Mouse (Mus musculus) heart, postnatal 10 days (tissue): ENCODE data around the gene Tcl1b5. TPM values are rescaled to one million over a fixed set of nuclear protein-coding genes. Genes with fewer than 3 reads are reported as not detected.

ENCODE experiments used
- DNase-seq, 2 experiments: peaks; one replicate each; pipeline ENCODE4 v3.0.0; 2021
- intact Hi-C: fragments of 180-260 bp; cut with DNase I; formaldehyde crosslinking; loops from one replicate; pipeline ENCODE4 v1.15.1; 2025
- total RNA-seq, 2 experiments: library from RNA; stranded (reverse); gene quantifications; 2 replicates each; pipeline ENCODE4 v1.2.3; 2021

Gene Tcl1b5
- total RNA-seq, 2 experiments from 2014 or later = not detected

DNA sequence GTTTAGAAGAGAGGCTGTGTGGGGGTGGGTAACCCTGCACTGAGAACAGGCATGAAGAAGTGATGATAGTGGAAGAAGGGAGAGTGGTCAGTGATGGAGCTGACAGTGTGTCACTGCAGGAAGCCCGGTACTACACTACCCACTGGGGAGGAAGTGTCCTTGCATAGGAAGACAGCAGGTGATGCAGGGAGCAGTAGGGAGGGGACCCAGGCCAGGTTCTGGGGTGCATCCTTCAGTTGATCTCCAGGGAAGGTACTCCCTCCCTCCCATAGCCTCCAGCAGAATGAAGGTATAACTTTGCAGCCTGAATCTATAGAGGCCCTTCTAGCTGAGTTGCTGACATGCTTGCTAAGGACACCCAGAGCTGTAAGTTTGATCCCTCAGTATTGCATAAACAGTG, 30.9 kb downstream of the Tcl1b5 start:
- DNase-seq = no peak

GRCm38 (mm10) chr12:105208441-105208840, 32.3 kb downstream of the Tcl1b5 start:
- no peak for DNase-seq
- intact Hi-C loops = no loop called here

More for the DNA sequence above, 30.9 kb downstream of the Tcl1b5 start:
- intact Hi-C loops = no loop called here

GRCm38 (mm10) chr12:105209231-105209630, 33.1 kb downstream of the Tcl1b5 start:
- DNase-seq = no peak

GRCm38 (mm10) chr12:105217101-105217760, 41.1 kb downstream of the Tcl1b5 start:
- no peak for DNase-seq
- intact Hi-C loops = no loop called here

More at GRCm38 (mm10) chr12:105209231-105209630, 33.1 kb downstream of the Tcl1b5 start:
- intact Hi-C loops = no loop called here

- DNase-seq = no peak
- intact Hi-C loops = no loop called here
Measured at GRCm38 (mm10) chr12:105222601-105223319, 46.6 kb downstream of the Tcl1b5 start, which contains the start of gene Tcl1. Tcl1 (minus strand) TSS chr12:105222793.

DNA sequence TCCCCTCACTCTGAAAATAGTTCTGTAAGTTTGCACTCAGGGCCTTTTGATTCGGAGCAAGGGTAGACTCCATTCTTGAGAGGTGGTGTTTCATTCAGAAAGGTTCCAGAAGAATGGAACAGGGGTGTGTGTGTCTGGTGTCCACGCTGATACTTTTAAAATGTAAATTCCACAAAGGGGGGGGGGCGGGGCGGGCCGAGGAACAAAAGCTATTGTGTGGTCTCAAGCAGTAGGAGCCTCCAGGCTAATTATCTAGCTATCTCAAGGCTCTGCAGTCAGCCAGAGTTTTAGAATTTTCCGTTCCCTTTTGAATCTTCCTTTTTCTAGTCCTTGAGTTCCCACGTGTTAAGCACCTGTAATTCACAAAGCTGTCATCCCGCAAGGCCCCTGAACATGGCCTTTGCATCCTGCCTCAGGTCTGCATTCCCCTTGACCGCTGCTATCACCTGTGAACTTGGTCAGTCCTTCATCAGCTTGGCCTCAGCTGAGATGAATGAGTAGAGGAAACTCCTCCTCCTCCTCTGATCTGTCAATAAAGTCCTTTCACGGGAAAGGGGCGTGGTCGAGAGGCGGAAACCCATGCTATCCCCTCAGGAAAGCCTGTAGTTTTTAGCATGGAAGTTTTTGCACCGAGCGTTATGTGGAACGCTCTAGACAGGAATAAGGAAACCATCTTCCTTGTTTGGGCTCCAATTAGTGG, 48.6 kb downstream of the Tcl1b5 start:
- intact Hi-C loops = no loop called here
- no peak for DNase-seq

Other genes starting within 250 kb of the Tcl1b5 start
- 1 to 10 TPM; 6.1 to 6.4 TPM for gene Syne3, start 166.5 kb upstream of the Tcl1b5 start, total RNA-seq
- gene Glrx5, start 143.7 kb upstream of the Tcl1b5 start, total RNA-seq = 10 to 100 TPM; 84.5 to 86.0 TPM
- not detected for gene Tcl1b2, start 30.3 kb upstream of the Tcl1b5 start, total RNA-seq
- not detected for gene Tcl1b1, start 16.7 kb upstream of the Tcl1b5 start, total RNA-seq
- not detected for gene Tcl1b3, start 14.7 kb downstream of the Tcl1b5 start, total RNA-seq
- not detected for gene Tcl1b4, start 25.6 kb downstream of the Tcl1b5 start, total RNA-seq
- not detected for gene Tcl1, start 46.4 kb downstream of the Tcl1b5 start, total RNA-seq
- under 1 TPM in 1 of 2 experiments, not detected in 1; 0.07 TPM for gene Tunar, start 157.5 kb downstream of the Tcl1b5 start, total RNA-seq